In genomic region chr1:184053711-184054110, GRCm38 (mm10) we compare ENCODE assay signal across 22 mouse cellular contexts. TPM values are rescaled to one million over a fixed set of nuclear protein-coding genes. Genes with fewer than 3 reads are reported as not detected.
"Had no signal": no experiment of that assay in that cellular context is flagged by ENCODE, and none has a peak within 500 bp of the region (broad histone marks: within the 10 kb centered on the region; RNA-seq: fewer than 3 reads in every experiment).

No protein-coding gene starts in this region.

- H3K9ac ChIP-seq: limb, embryonic 13.5 days; liver, embryonic 15.5 days; midbrain, embryonic 12.5 days; neural tube, embryonic 13.5 days; stomach, embryonic 15.5 days had no signal

- H3K4me2 ChIP-seq: limb, embryonic 13.5 days; liver, embryonic 15.5 days; midbrain, embryonic 12.5 days; neural tube, embryonic 13.5 days; stomach, embryonic 15.5 days had no signal

- H3K36me3 ChIP-seq: limb, embryonic 10.5 days; limb, embryonic 13.5 days; liver, embryonic 15.5 days; midbrain, embryonic 12.5 days; neural tube, embryonic 13.5 days; stomach, embryonic 15.5 days had no signal

- DNase-seq: kidney, adult 2 months; kidney, postnatal 25 days; layer of hippocampus, adult 9-11 months; liver; lung, adult 2 months; lung, postnatal 14 days; lung, postnatal 4 days; retina, postnatal 1 day; right cerebral cortex, postnatal 25 days; spleen, adult 18-20 months; thymus, postnatal 25 days had no signal

- H3K9me3 ChIP-seq: limb, embryonic 10.5 days; limb, embryonic 13.5 days; liver, embryonic 15.5 days; midbrain, embryonic 12.5 days; neural tube, embryonic 13.5 days; stomach, embryonic 15.5 days had no signal

- H3K27ac ChIP-seq: kidney, postnatal 0 days; limb, embryonic 10.5 days; limb, embryonic 13.5 days; midbrain, embryonic 12.5 days; neural tube, embryonic 13.5 days; stomach, embryonic 15.5 days had no signal

- H3K4me3 ChIP-seq: layer of hippocampus, adult 2 months; limb, embryonic 10.5 days; limb, embryonic 13.5 days; liver, embryonic 15.5 days; midbrain, embryonic 12.5 days; myocyte; neural tube, embryonic 13.5 days; stomach, embryonic 15.5 days had no signal

- ATAC-seq: midbrain, embryonic 16.5 days had no signal

- H3K27me3 ChIP-seq: limb, embryonic 13.5 days; liver, embryonic 15.5 days; midbrain, embryonic 12.5 days; neural tube, embryonic 13.5 days; stomach, embryonic 15.5 days had no signal

RNA-seq across cellular contexts. Expression of gene 1700056E22Rik, which starts 19.6 kb away (rescaled TPM):
- total RNA-seq: layer of hippocampus, adult 2 months; megakaryocyte-erythroid progenitor cell, adult 5-6 weeks had no signal
